Mouse (Mus musculus) fat pad, adult 2 months (tissue): Measurements from ENCODE around the gene Nudcd3.

ENCODE experiments used
- DNase-seq: peaks from one replicate; pipeline ENCODE4 v3.0.0-alpha.2; 2011; ENCODE audit warnings: low read depth, low spot score; ENCODE audit errors: extremely low read depth

The Nudcd3 gene

DNA sequence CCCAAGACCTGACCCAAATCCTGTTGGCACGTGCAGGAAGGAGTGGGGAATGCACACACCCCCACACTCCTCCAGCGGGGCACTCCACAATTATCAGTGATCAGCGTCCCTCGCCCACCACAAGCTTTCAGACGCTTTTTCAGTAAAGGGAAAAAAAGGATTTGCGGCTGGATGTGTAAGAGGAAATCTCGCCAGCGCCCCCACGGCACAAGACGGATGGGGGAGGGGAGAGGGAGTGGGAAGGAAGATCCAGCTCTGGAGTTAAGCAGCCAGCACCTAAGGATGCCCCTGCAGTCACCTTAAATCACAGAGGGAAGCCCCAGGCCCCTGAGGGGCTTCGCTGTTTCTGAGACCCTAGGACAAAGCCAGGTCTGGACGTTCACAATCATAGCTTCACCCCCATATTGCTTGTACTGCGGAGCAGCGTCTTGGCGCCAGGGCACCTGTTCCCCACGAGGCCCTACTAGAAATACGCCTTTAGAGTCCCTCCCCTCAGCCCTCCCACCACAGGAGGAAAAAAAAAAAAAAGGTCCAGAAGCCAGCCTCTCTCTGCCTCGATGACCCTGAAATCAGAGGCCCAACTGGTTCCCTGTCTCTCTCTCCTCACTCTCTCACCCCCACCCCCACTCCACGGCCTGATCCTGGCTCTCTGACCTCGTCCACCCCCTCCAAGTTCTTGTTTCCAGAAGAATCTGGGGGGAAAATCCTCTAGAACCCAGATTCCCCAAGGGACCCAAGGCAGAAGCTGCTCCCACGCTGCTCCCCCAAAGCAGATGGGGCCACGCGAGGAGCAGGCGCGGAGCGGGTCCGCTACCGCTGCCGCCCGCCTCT, 135.8 kb downstream of the Nudcd3 start:
- no peak for DNase-seq

DNA sequence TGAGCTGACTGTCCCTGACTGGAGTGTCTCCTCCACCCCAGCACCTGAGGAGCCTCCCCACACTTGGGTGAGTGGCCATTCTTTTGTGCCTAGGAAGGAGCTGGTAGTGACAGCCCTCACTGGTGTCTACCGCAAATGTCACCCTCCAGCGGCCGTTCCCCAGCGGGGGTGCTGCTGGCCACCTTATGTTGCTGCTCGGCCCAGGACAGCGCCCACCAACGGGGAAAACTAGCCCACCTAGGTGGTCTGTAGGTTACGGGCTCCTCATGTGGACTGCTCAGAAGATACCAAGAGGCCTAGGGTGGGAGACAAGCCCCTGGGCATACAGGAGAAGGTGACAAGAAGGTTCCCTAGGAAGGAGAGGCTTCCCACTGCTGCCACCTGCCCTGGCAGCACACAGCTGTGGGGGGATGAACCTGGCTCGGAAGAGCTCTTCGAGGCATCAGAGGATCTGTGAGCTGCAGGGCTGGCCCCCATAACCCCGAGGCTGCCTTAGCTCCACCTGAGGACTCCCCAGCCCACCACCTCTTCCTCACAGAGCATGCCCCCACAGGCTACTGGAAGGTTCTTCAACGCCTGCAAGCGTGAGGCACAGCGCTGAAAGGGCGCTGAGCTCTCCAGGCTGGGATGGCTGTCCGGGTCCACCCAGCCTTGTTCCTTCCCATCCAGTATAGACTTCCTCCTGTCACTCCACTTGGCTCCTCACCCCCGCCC, 136.6 kb downstream of the Nudcd3 start:
- DNase-seq, result no peak

DNA sequence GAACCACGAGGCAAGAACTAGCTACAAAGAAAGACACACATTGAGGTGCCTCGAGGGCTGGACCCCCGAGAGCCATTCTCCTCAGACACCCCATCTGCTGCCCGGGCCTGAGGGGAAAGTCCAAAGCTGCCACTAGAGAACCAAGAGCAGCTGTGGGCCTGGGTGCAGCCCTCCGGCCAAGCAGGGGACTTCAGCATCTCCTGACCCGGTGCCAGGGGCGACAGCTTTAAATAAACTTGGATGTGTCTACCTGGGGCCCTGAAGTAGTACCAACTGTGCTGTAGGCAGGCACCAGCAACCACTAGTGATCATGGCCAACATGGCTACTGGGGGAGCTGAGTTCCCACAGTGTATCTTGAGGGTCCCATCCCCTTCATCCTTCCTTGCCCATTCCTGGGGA, 137.2 kb downstream of the Nudcd3 start:
- no peak for DNase-seq

DNA sequence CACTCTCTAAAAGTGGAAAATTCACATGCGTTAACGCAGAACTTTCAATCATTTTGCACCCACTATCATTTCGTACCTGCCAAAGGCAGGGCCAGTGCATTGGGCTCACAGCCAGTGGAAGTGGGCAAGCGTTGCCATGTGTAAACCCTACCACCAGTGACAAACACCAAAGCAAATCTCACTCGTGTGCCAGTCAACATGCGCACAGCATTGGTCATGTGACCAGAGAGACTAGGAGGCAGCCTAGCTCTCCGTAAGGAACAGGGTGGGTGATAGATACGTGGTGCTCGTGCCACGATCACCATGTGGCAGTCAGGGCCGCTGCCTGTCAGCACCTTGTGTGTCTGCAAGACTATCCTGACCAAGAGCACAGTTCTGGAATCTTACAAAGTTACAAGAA, 137.9 kb downstream of the Nudcd3 start:
- DNase-seq, result no peak

DNA sequence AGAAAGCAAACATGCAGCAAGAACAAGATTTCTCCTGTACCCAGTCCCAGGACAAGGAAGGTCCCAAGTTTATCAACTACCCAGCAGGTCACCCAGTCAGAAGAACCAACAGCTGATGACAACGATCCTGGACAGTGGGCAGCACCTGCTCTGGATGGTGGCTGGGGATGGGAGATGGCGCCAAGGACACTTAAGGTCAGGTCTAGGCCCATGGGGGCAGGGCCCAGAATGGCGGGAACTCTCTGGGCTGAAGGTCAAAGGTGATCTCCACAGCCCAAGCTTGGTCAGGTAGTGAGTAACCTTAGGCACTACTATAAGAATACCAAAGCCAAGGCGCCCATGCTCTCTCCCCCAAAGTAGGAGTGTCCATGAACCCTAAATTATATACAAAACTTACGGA, 138.3 kb downstream of the Nudcd3 start:
- no peak for DNase-seq

DNA sequence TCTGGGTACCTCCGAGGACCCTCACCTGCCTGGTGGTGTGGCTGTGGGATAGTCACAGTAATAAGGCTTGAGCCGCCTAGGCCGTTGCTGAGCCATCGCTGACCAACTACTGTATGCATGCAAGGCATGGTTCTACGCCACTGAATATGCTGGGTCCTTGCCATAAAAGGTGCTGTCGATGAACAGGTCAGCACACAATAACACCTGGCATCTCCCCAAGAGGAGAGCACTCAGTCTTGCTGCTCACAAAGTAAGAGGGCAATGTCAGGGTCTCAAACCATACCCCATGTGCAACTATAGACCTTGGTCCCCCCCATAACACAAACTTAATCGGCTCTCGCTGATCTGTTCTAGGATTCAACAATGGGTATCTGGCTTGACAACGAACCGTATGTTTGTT, 141.1 kb downstream of the Nudcd3 start:
- DNase-seq, result no peak
